Mouse (Mus musculus): ENCODE results near the gene Cherp.

Gene Cherp

GRCm38 (mm10) chr8:72474826-72475546, at the start of gene Cherp:
Cherp (minus strand) TSS chr8:72475226.
- peak; percentile 98 for DNase-seq

GRCm38 (mm10) chr8:72521888-72522287, 46.9 kb upstream of the Cherp start:
- no peak for DNase-seq

GRCm38 (mm10) chr8:72517421-72517988, 42.5 kb upstream of the Cherp start:
- no peak for DNase-seq

GRCm38 (mm10) chr8:72513158-72513557, 38.1 kb upstream of the Cherp start:
- no peak for DNase-seq

GRCm38 (mm10) chr8:72512648-72513047, 37.6 kb upstream of the Cherp start:
- no peak for DNase-seq

GRCm38 (mm10) chr8:72507505-72507904, 32.5 kb upstream of the Cherp start:
- DNase-seq: no peak

GRCm38 (mm10) chr8:72504637-72505314, 29.8 kb upstream of the Cherp start:
- no peak for DNase-seq

GRCm38 (mm10) chr8:72504137-72504536, 29.1 kb upstream of the Cherp start:
- no peak for DNase-seq

GRCm38 (mm10) chr8:72500521-72500931, 25.5 kb upstream of the Cherp start:
- no peak for DNase-seq

GRCm38 (mm10) chr8:72499521-72500284, 24.7 kb upstream of the Cherp start:
- no peak for DNase-seq

- DNase-seq: no peak
These were observed 23.5 kb upstream of the Cherp start for GRCm38 (mm10) chr8:72498527-72498926.

GRCm38 (mm10) chr8:72497911-72498310, 22.9 kb upstream of the Cherp start:
- DNase-seq: no peak

GRCm38 (mm10) chr8:72496217-72496616, 21.2 kb upstream of the Cherp start:
- DNase-seq: no peak

GRCm38 (mm10) chr8:72495411-72496111, 20.5 kb upstream of the Cherp start:
- no peak for DNase-seq

GRCm38 (mm10) chr8:72493381-72493780, 18.4 kb upstream of the Cherp start:
- DNase-seq: no peak

GRCm38 (mm10) chr8:72492622-72493081, 17.6 kb upstream of the Cherp start:
- peak; percentile 99 to 100 for DNase-seq

GRCm38 (mm10) chr8:72491680-72492621, 16.9 kb upstream of the Cherp start, which contains the start of gene Slc35e1:
Slc35e1 (minus strand) TSS chr8:72492614.
- DNase-seq: peak; percentile 29 to 35

GRCm38 (mm10) chr8:72491017-72491416, 16.0 kb upstream of the Cherp start:
- DNase-seq: no peak

GRCm38 (mm10) chr8:72487014-72487413, 12.0 kb upstream of the Cherp start:
- DNase-seq: no peak

GRCm38 (mm10) chr8:72485456-72486199, 10.6 kb upstream of the Cherp start:
- DNase-seq: peak; percentile 71 to 75
